Mouse (Mus musculus) megakaryocyte, embryonic 14.5 days (primary cell): ENCODE results near the gene Smndc1. TPM values are rescaled to one million over a fixed set of nuclear protein-coding genes. Genes with fewer than 3 reads are reported as not detected.

Experiments
- H3K27me3 ChIP-seq: replicated peaks from 2 replicates; pipeline ENCODE3; 2012; ENCODE audit warnings: inconsistent platforms
- H3K36me3 ChIP-seq: replicated peaks from 2 replicates; pipeline ENCODE3; 2012; ENCODE audit warnings: low read length, inconsistent platforms, mixed read lengths
- H3K4me1 ChIP-seq: 2 replicates; pipeline ENCODE4 v1.6.1; 2012; ENCODE audit warnings: inconsistent platforms
- H3K4me3 ChIP-seq: replicated peaks from 2 replicates; pipeline ENCODE3; 2012; ENCODE audit warnings: moderate library complexity, mild to moderate bottlenecking, inconsistent platforms
- H3K9me3 ChIP-seq: 2 replicates; pipeline ENCODE4 v1.6.1; 2012; ENCODE audit warnings: inconsistent platforms
- FLI1 ChIP-seq: IDR thresholded peaks from 2 replicates; pipeline ENCODE4 v1.6.1; 2012; ENCODE audit warnings: low read length, inconsistent platforms, mixed read lengths
- GATA1 ChIP-seq: IDR thresholded peaks from 3 replicates; pipeline ENCODE4 v1.6.1; 2012; ENCODE audit warnings: mixed read lengths, low read length, inconsistent platforms, borderline replicate concordance
- polyA plus RNA-seq: library from polyadenylated mRNA; stranded (reverse); fragments of >175 nt; gene quantifications from 2 replicates; pipeline ENCODE4 v1.2.3, GENCODE M21; 2012; ENCODE audit warnings: low replicate concordance; ENCODE audit not compliant: insufficient read depth

Gene Smndc1
- polyA plus RNA-seq, result 76.8 and 104 TPM in 2 replicates

- no peak for TF ChIP-seq GATA1
- peak; percentile 79 for TF ChIP-seq FLI1
Observed at GRCm38 (mm10) chr19:53390495-53391007, at the start of gene Smndc1. Gene Smndc1, minus strand, starts transcription at chr19:53390578.

GRCm38 (mm10) chr19:53439340-53439739 is 49.0 kb upstream of the Smndc1 start:
- no peak for TF ChIP-seq FLI1
- no peak for TF ChIP-seq GATA1
- no peaks in the 10 kb centered on the region for H3K9me3 ChIP-seq
- H3K27me3 ChIP-seq, result peaks cover 35% of the 10 kb centered on the region
- H3K4me3 ChIP-seq, result no peak overlapping the region
- no peaks in the 10 kb centered on the region for H3K36me3 ChIP-seq
- peaks cover 8% of the 10 kb centered on the region for H3K4me1 ChIP-seq

More at GRCm38 (mm10) chr19:53390495-53391007, at the start of gene Smndc1:
- H3K27me3 ChIP-seq, result no peaks in the 10 kb centered on the region
- H3K36me3 ChIP-seq, result peaks cover 36% of the 10 kb centered on the region
- peaks cover 63% of the 10 kb centered on the region for H3K4me1 ChIP-seq
- peak within 1 kb of the TSS; percentile 97 for H3K4me3 ChIP-seq
- no peaks in the 10 kb centered on the region for H3K9me3 ChIP-seq

- H3K4me3 ChIP-seq, result no peak overlapping the region
Observed at GRCm38 (mm10) chr19:53437991-53438390, 47.6 kb upstream of the Smndc1 start.

GRCm38 (mm10) chr19:53437311-53437958 is 47.1 kb upstream of the Smndc1 start:
- H3K4me3 ChIP-seq, result no peak overlapping the region
- no peak for TF ChIP-seq FLI1
- no peak for TF ChIP-seq GATA1
- peaks cover 8% of the 10 kb centered on the region for H3K4me1 ChIP-seq
- no peaks in the 10 kb centered on the region for H3K9me3 ChIP-seq
- H3K36me3 ChIP-seq, result no peaks in the 10 kb centered on the region
- peaks cover 47% of the 10 kb centered on the region for H3K27me3 ChIP-seq

More at GRCm38 (mm10) chr19:53437991-53438390, 47.6 kb upstream of the Smndc1 start:
- H3K27me3 ChIP-seq, result peaks cover 42% of the 10 kb centered on the region
- no peaks in the 10 kb centered on the region for H3K36me3 ChIP-seq
- no peaks in the 10 kb centered on the region for H3K9me3 ChIP-seq
- peaks cover 8% of the 10 kb centered on the region for H3K4me1 ChIP-seq
- TF ChIP-seq GATA1, result no peak
- TF ChIP-seq FLI1, result no peak

- Histone ChIP-seq H3K4me1 (peaks cover 8% of the 10 kb centered on the region), H3K9me3 (no peaks in the 10 kb centered on the region), H3K4me3 (no peak overlapping the region), H3K36me3 (no peaks in the 10 kb centered on the region), H3K27me3 (peaks cover 63% of the 10 kb centered on the region)
- TF ChIP-seq FLI1 (no peak), GATA1 (no peak)
Observed at GRCm38 (mm10) chr19:53433949-53434689, 43.7 kb upstream of the Smndc1 start.

- TF ChIP-seq FLI1, result no peak
- no peak for TF ChIP-seq GATA1
- Histone ChIP-seq H3K27me3 (peaks cover 72% of the 10 kb centered on the region), H3K4me3 (no peak overlapping the region), H3K36me3 (no peaks in the 10 kb centered on the region), H3K9me3 (no peaks in the 10 kb centered on the region), H3K4me1 (no peaks in the 10 kb centered on the region; the same call in 1 of the 2 replicates)
Observed at GRCm38 (mm10) chr19:53431003-53431402, 40.6 kb upstream of the Smndc1 start.

GRCm38 (mm10) chr19:53430356-53430755 is 40.0 kb upstream of the Smndc1 start:
- Histone ChIP-seq H3K27me3 (peaks cover 74% of the 10 kb centered on the region), H3K4me1 (no peaks in the 10 kb centered on the region; the same call in 1 of the 2 replicates), H3K9me3 (no peaks in the 10 kb centered on the region), H3K4me3 (no peak overlapping the region), H3K36me3 (no peaks in the 10 kb centered on the region)
- TF ChIP-seq GATA1 (no peak), FLI1 (no peak)

GRCm38 (mm10) chr19:53427817-53428216 is 37.4 kb upstream of the Smndc1 start:
- no peak overlapping the region for H3K4me3 ChIP-seq
- H3K36me3 ChIP-seq, result no peaks in the 10 kb centered on the region
- peaks cover 23% of the 10 kb centered on the region for H3K4me1 ChIP-seq
- TF ChIP-seq FLI1 (no peak), GATA1 (no peak)
- no peaks in the 10 kb centered on the region for H3K9me3 ChIP-seq
- peaks cover 82% of the 10 kb centered on the region for H3K27me3 ChIP-seq

- TF ChIP-seq GATA1 (no peak), FLI1 (no peak)
- no peaks in the 10 kb centered on the region for H3K36me3 ChIP-seq
- H3K27me3 ChIP-seq, result peaks cover 82% of the 10 kb centered on the region
- H3K4me1 ChIP-seq, result peaks cover 28% of the 10 kb centered on the region
- H3K4me3 ChIP-seq, result no peak overlapping the region
- no peaks in the 10 kb centered on the region for H3K9me3 ChIP-seq
Observed at GRCm38 (mm10) chr19:53427346-53427745, 37.0 kb upstream of the Smndc1 start.

- Histone ChIP-seq H3K4me3 (no peak overlapping the region), H3K36me3 (no peaks in the 10 kb centered on the region), H3K4me1 (peaks cover 40% of the 10 kb centered on the region), H3K27me3 (peaks cover 74% of the 10 kb centered on the region), H3K9me3 (no peaks in the 10 kb centered on the region)
- no peak for TF ChIP-seq GATA1
- no peak for TF ChIP-seq FLI1
Observed at GRCm38 (mm10) chr19:53425824-53426223, 35.4 kb upstream of the Smndc1 start.
